Mouse (Mus musculus): ENCODE measurements around the gene Gm20388. TPM values are rescaled to one million over a fixed set of nuclear protein-coding genes. Genes with fewer than 3 reads are reported as not detected.
A peak's percentile ranks its signal among the peaks of the same experiment; 100 is the strongest.

Gene Gm20388
- polyA plus RNA-seq, 1 experiment from 2014 or later, result not detected

GRCm38 (mm10) chr8:120034471-120034870 is 123.8 kb downstream of the Gm20388 start:
- no peak for ATAC-seq (ENCODE audit: low FRiP score, low TSS enrichment)

GRCm38 (mm10) chr8:120036111-120036510 is 125.5 kb downstream of the Gm20388 start:
- H3K27ac ChIP-seq (ENCODE audit: low read depth, low read length), result no peak overlapping the region
- no peaks in the 10 kb centered on the region for H3K27me3 ChIP-seq (ENCODE audit: control insufficient read depth, insufficient read depth, low read length)
- no peak overlapping the region for H3K9ac ChIP-seq (ENCODE audit: low read depth, low read length)
- H3K4me1 ChIP-seq (ENCODE audit: control insufficient read depth, insufficient read depth, low read length), result peaks cover 21% of the 10 kb centered on the region
- no peak overlapping the region for H3K4me3 ChIP-seq (ENCODE audit: low read length)
- no peak overlapping the region for H3K4me2 ChIP-seq (replicated peaks; ENCODE audit: low read depth, low read length)
- WGBS, result 9% methylated on average over 9 of the region's 9 CpGs
- no peaks in the 10 kb centered on the region for H3K36me3 ChIP-seq (ENCODE audit: control insufficient read depth, insufficient read depth, low read length)
- no peak for ATAC-seq (ENCODE audit: low FRiP score, low TSS enrichment)
- H3K9me3 ChIP-seq (ENCODE audit: control insufficient read depth, low read length), result no peaks in the 10 kb centered on the region

More at GRCm38 (mm10) chr8:120034471-120034870, 123.8 kb downstream of the Gm20388 start:
- Histone ChIP-seq H3K4me1 (ENCODE audit: control insufficient read depth, insufficient read depth, low read length) (peaks cover 25% of the 10 kb centered on the region), H3K9me3 (ENCODE audit: control insufficient read depth, low read length) (no peaks in the 10 kb centered on the region), H3K4me3 (ENCODE audit: low read length) (no peak overlapping the region), H3K27ac (ENCODE audit: low read depth, low read length) (no peak overlapping the region), H3K27me3 (ENCODE audit: control insufficient read depth, insufficient read depth, low read length) (no peaks in the 10 kb centered on the region), H3K4me2 (replicated peaks; ENCODE audit: low read depth, low read length) (no peak overlapping the region), H3K36me3 (ENCODE audit: control insufficient read depth, insufficient read depth, low read length) (no peaks in the 10 kb centered on the region), H3K9ac (ENCODE audit: low read depth, low read length) (no peak overlapping the region)
- 44% methylated on average over 6 of the region's 6 CpGs for WGBS

- Histone ChIP-seq H3K4me3 (ENCODE audit: low read length) (no peak overlapping the region), H3K27me3 (ENCODE audit: control insufficient read depth, insufficient read depth, low read length) (no peaks in the 10 kb centered on the region), H3K9me3 (ENCODE audit: control insufficient read depth, low read length) (no peaks in the 10 kb centered on the region), H3K9ac (ENCODE audit: low read depth, low read length) (no peak overlapping the region), H3K27ac (ENCODE audit: low read depth, low read length) (no peak overlapping the region), H3K4me1 (ENCODE audit: control insufficient read depth, insufficient read depth, low read length) (peaks cover 21% of the 10 kb centered on the region), H3K36me3 (ENCODE audit: control insufficient read depth, insufficient read depth, low read length) (no peaks in the 10 kb centered on the region), H3K4me2 (replicated peaks; ENCODE audit: low read depth, low read length) (no peak overlapping the region)
- no peak; the same call in 1 of the 2 replicates for ATAC-seq (ENCODE audit: low FRiP score, low TSS enrichment)
- WGBS, result 46% methylated on average over 4 of the region's 4 CpGs
These were observed 125.9 kb downstream of the Gm20388 start for GRCm38 (mm10) chr8:120036578-120036977.

- H3K9me3 ChIP-seq (ENCODE audit: control insufficient read depth, low read length), result no peaks in the 10 kb centered on the region
- no peak for ATAC-seq (ENCODE audit: low FRiP score, low TSS enrichment)
- no peaks in the 10 kb centered on the region for H3K27me3 ChIP-seq (ENCODE audit: control insufficient read depth, insufficient read depth, low read length)
- H3K4me3 ChIP-seq (ENCODE audit: low read length), result no peak overlapping the region
- H3K4me2 ChIP-seq (replicated peaks; ENCODE audit: low read depth, low read length), result no peak overlapping the region
- WGBS, result 79% methylated on average over 15 of the region's 15 CpGs
- H3K27ac ChIP-seq (ENCODE audit: low read depth, low read length), result no peak overlapping the region
- peaks cover 21% of the 10 kb centered on the region for H3K4me1 ChIP-seq (ENCODE audit: control insufficient read depth, insufficient read depth, low read length)
- H3K9ac ChIP-seq (ENCODE audit: low read depth, low read length), result no peak overlapping the region
- H3K36me3 ChIP-seq (ENCODE audit: control insufficient read depth, insufficient read depth, low read length), result no peaks in the 10 kb centered on the region
These were observed 126.6 kb downstream of the Gm20388 start for GRCm38 (mm10) chr8:120037199-120037598.

GRCm38 (mm10) chr8:120037611-120038010 is 127.0 kb downstream of the Gm20388 start:
- Histone ChIP-seq H3K9me3 (ENCODE audit: control insufficient read depth, low read length) (no peaks in the 10 kb centered on the region), H3K4me1 (ENCODE audit: control insufficient read depth, insufficient read depth, low read length) (peaks cover 21% of the 10 kb centered on the region), H3K4me3 (ENCODE audit: low read length) (no peak overlapping the region), H3K4me2 (replicated peaks; ENCODE audit: low read depth, low read length) (no peak overlapping the region), H3K9ac (ENCODE audit: low read depth, low read length) (no peak overlapping the region), H3K27ac (ENCODE audit: low read depth, low read length) (no peak overlapping the region), H3K27me3 (ENCODE audit: control insufficient read depth, insufficient read depth, low read length) (no peaks in the 10 kb centered on the region), H3K36me3 (ENCODE audit: control insufficient read depth, insufficient read depth, low read length) (no peaks in the 10 kb centered on the region)
- WGBS, result 78% methylated on average over 8 of the region's 8 CpGs
- no peak for ATAC-seq (ENCODE audit: low FRiP score, low TSS enrichment)

- H3K4me1 ChIP-seq (ENCODE audit: control insufficient read depth, insufficient read depth, low read length), result peaks cover 21% of the 10 kb centered on the region
- H3K27ac ChIP-seq (ENCODE audit: low read depth, low read length), result no peak overlapping the region
- H3K4me2 ChIP-seq (replicated peaks; ENCODE audit: low read depth, low read length), result no peak overlapping the region
- ATAC-seq (ENCODE audit: low FRiP score, low TSS enrichment), result no peak
- H3K36me3 ChIP-seq (ENCODE audit: control insufficient read depth, insufficient read depth, low read length), result no peaks in the 10 kb centered on the region
- no peaks in the 10 kb centered on the region for H3K27me3 ChIP-seq (ENCODE audit: control insufficient read depth, insufficient read depth, low read length)
- H3K9me3 ChIP-seq (ENCODE audit: control insufficient read depth, low read length), result no peaks in the 10 kb centered on the region
- no peak overlapping the region for H3K9ac ChIP-seq (ENCODE audit: low read depth, low read length)
- 93% methylated on average over 12 of the region's 12 CpGs for WGBS
- no peak overlapping the region for H3K4me3 ChIP-seq (ENCODE audit: low read length)
These were observed 128.1 kb downstream of the Gm20388 start for GRCm38 (mm10) chr8:120038741-120039140.

GRCm38 (mm10) chr8:120039313-120039919 is 128.8 kb downstream of the Gm20388 start:
- Histone ChIP-seq H3K4me1 (ENCODE audit: control insufficient read depth, insufficient read depth, low read length) (peaks cover 19% of the 10 kb centered on the region), H3K4me2 (replicated peaks; ENCODE audit: low read depth, low read length) (no peak overlapping the region), H3K27ac (ENCODE audit: low read depth, low read length) (no peak overlapping the region), H3K4me3 (ENCODE audit: low read length) (no peak overlapping the region), H3K9me3 (ENCODE audit: control insufficient read depth, low read length) (no peaks in the 10 kb centered on the region), H3K36me3 (ENCODE audit: control insufficient read depth, insufficient read depth, low read length) (no peaks in the 10 kb centered on the region), H3K9ac (ENCODE audit: low read depth, low read length) (no peak overlapping the region), H3K27me3 (ENCODE audit: control insufficient read depth, insufficient read depth, low read length) (no peaks in the 10 kb centered on the region)
- 60% methylated on average over 11 of the region's 11 CpGs for WGBS
- 0 out of 2 replicates have a peak, but pooled peaks have one; percentile 26 for ATAC-seq (ENCODE audit: low FRiP score, low TSS enrichment)

GRCm38 (mm10) chr8:120040861-120041260 is 130.2 kb downstream of the Gm20388 start:
- WGBS, result 62% methylated on average over 1 of the region's 1 CpGs
- H3K36me3 ChIP-seq (ENCODE audit: control insufficient read depth, insufficient read depth, low read length), result no peaks in the 10 kb centered on the region
- H3K4me1 ChIP-seq (ENCODE audit: control insufficient read depth, insufficient read depth, low read length), result peaks cover 17% of the 10 kb centered on the region; the same call in 1 of the 2 replicates
- H3K27ac ChIP-seq (ENCODE audit: low read depth, low read length), result no peak overlapping the region
- H3K4me2 ChIP-seq (replicated peaks; ENCODE audit: low read depth, low read length), result no peak overlapping the region
- ATAC-seq (ENCODE audit: low FRiP score, low TSS enrichment), result no peak
- no peaks in the 10 kb centered on the region for H3K27me3 ChIP-seq (ENCODE audit: control insufficient read depth, insufficient read depth, low read length)
- no peak overlapping the region for H3K4me3 ChIP-seq (ENCODE audit: low read length)
- no peak overlapping the region for H3K9ac ChIP-seq (ENCODE audit: low read depth, low read length)
- no peaks in the 10 kb centered on the region for H3K9me3 ChIP-seq (ENCODE audit: control insufficient read depth, low read length)

GRCm38 (mm10) chr8:120042542-120043312 is 132.1 kb downstream of the Gm20388 start:
- no peaks in the 10 kb centered on the region for H3K9me3 ChIP-seq (ENCODE audit: control insufficient read depth, low read length)
- H3K9ac ChIP-seq (ENCODE audit: low read depth, low read length), result no peak overlapping the region
- no peak overlapping the region for H3K4me3 ChIP-seq (ENCODE audit: low read length)
- no peak for ATAC-seq (ENCODE audit: low FRiP score, low TSS enrichment)
- no peak overlapping the region for H3K4me2 ChIP-seq (replicated peaks; ENCODE audit: low read depth, low read length)
- H3K4me1 ChIP-seq (ENCODE audit: control insufficient read depth, insufficient read depth, low read length), result peaks cover 14% of the 10 kb centered on the region; the same call in 1 of the 2 replicates
- H3K36me3 ChIP-seq (ENCODE audit: control insufficient read depth, insufficient read depth, low read length), result no peaks in the 10 kb centered on the region
- 81% methylated on average over 10 of the region's 10 CpGs for WGBS
- H3K27me3 ChIP-seq (ENCODE audit: control insufficient read depth, insufficient read depth, low read length), result no peaks in the 10 kb centered on the region
- H3K27ac ChIP-seq (ENCODE audit: low read depth, low read length), result no peak overlapping the region
